Mouse (Mus musculus): ENCODE data around the gene Banp.

Gene Banp

DNA sequence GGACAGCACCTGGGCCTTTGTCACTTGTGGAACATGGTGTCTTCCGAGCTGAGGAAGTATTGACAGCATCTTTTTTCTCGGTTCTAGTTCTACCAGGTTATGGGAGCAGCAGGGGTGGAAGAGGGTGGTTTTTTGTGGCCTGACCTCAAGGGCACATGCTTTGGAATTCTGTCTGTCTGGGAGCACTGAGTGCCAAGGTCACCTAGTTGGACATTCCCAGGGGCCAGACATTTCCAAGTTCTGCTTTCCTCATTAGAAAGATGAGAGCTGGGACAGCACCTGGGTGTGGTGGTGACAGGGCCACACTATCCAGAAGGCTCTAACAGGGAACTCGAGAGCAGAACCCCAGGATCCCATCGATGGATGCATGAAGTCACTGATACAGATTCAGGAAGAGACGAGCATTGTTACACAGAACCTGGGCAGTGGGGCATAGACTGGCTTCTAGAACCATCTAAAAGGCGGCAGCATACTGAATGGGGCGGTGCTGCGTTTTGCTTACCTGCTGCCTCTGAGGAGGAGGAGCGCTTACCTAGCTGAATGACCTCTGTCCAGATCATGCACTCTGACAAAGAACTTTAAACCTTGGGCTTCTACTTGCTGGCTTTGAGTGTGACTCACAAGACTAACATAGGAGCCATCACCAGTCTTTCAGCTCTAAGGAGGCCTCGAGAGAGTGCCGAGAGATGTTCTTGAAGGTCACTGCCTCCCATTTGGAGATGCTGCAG lies 31.4 kb downstream of the Banp start:
- DNase-seq (ENCODE audit: low spot score in 2 of 2), result no peak

DNA sequence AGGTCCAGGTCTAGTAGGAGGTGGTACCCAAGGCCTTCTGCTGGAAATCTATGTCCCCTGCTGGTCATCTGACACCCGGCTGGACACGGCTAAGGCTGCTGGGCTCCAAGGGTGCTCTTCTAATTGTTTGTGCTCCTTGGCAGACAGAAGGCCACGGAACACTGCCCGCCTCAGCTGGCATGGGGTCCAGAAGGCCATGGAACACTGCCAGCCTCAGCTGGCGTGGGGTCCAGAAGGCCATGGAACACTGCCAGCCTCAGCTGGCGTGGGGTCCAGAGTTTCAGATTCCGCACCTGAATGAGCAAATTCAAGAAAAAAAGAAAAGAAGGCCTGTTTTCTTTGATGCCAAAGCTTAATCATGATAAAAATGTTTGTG lies 32.0 kb downstream of the Banp start:
- no peak for DNase-seq (ENCODE audit: low spot score in 2 of 2)

DNA sequence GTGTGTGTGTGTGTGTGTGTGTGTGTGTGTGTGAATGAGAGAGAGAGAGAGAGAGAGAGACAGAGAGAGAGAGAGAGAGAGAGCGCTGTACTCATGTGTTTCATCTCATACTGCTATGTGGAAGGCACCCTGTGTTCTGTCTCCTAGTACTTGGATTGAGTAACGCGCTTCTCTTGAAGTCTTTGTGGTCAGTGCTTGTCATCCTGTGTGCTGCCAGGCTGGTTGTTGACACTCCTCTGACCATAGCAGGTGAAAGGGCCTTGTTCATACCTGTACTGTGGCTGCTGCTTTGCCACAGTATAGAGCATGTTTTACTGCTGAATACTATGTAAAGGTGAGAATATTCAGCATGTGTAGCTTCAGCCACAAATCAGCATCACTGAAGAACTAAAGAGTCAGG lies 36.1 kb downstream of the Banp start:
- peak in 1 of 2 experiments; percentile 44 for DNase-seq (ENCODE audit: low spot score in 2 of 2)

DNA sequence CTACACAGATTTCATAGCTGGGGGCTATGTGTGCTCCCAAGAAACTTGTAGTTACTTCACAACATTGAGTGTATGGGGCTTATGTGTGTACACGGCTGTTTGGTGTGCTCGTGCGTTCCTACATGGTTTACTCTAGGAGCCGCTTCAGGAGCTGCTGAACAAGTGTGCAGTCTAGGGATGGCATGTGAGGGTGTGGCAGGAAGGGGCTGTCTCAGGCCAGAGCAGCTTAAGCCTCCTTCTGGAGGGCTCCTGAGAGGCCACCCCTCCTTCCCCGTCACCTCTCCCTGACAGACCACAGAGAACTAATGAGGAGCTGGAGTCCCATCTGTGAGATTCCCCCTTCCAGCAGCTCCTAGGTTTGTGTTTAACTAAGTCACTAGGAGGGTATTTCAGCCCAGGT lies 38.3 kb downstream of the Banp start:
- no peak for DNase-seq (ENCODE audit: low spot score in 2 of 2)

DNA sequence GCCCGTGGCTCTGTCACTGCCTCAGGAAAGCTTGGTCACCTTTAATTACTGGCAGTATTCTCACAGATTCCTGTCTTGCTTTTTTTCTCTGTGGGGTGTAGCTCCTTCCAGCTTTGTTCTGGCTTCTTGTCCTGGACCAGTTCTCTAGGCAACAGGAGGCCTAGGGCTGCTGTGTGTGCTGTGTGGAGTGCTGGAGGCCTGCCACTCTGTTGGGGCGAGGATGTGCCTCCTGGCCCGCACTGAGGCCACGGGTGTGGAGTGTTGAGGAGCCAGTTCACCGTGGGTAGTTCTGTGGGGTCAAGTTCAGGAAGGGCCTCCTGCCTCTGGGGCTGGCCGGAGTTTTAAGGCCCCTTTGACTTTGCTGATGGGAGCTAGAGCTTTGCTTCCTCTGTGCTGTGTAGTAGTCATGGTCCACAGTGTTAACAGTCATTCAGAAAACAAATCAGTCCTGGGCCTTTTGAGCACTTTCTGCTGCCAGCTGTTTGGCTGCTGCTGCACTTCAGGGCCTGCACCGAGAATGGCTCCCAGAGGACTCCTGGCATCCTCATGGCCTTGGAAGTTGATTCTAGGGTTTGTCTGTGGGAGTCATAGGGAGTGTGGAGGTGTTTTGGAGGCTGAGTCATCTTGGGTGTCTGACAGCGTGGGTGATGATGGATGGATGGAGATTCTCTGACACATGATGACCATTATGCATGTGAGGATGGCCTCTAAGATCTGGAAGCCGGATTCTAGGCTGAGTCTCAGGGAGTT lies 41.1 kb downstream of the Banp start:
- DNase-seq (ENCODE audit: low spot score in 2 of 2), result no peak

DNA sequence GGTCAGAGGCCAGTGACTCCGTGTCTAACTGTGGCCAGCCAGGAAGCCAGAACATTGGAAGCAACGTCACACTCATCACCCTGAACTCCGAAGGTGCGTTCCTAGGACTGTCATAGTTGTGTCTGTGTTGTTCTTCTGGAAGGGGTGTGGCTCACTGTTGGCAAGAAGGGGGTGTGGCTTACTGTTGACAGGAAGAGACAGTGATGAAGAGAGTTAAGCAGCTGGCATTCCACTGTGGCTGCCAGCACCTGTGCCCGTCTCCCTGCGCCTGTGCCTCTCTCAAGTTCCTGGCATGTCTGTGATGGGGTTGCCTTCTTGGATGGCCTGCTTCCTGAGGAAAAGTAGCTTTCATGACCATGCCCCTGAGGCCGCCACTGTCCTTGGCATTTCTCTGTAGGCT lies 42.1 kb downstream of the Banp start:
- no peak for DNase-seq (ENCODE audit: low spot score in 2 of 2)

DNA sequence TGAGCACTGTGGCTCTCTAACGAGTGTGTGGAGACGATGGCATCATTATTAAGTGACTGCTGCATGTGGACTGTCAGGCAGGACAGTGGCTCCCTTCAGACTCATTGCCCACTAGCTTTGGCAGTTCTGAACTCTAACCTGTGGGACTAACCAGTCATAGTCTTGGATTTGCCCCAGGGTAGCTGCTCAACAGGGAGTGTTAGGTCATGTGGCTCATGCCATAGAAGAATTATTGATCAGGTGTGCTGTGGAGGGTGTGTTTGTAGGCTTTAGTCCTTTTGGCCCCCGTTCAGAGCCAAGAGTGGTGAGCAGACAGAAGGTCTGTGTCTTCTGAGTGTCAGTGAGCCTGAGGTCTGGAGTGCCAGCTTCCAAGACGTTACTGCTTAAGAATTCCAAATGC lies 43.4 kb downstream of the Banp start:
- no peak for DNase-seq (ENCODE audit: low spot score in 2 of 2)

DNA sequence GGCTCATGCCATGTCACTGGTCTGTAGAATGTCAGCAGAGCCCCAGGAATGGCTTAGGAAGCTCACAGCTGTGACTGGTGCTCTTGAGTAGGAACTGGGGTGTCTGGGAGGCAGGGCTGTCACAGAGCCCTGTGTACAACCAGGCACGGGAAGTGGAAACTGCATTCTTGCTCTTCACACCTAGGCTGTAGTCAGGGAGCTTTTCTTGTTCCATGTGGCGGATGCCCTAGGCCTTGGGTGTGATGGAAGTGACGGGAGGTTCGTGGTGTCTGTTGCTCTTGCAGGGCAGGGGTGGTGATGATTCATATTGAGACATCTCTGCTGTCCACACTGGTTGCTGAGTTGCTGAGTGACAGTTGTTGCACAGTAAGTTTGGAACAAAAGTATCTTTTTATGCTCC lies 45.6 kb downstream of the Banp start:
- no peak for DNase-seq (ENCODE audit: low spot score in 2 of 2)

DNA sequence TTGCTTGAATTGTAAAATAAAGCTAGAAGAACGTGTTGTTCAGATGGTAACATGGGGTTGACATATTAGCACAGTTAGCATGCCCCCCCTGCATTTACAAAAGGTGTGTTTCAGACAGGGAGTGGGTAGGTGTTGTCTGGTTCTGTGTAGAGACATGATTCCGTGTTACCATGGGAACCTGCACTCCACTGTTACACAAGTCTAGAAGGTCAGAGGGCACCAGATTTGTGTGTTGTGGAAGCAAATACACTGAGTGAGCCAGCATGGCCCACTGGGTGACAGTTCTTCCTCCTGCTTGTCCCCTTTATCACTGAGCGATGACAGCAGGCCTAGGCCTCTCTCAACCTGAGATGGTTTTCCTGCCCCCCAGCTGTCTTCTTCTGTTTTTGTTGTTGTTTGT lies 46.3 kb downstream of the Banp start:
- peak in 1 of 2 experiments; percentile 46 for DNase-seq (ENCODE audit: low spot score in 2 of 2)

DNA sequence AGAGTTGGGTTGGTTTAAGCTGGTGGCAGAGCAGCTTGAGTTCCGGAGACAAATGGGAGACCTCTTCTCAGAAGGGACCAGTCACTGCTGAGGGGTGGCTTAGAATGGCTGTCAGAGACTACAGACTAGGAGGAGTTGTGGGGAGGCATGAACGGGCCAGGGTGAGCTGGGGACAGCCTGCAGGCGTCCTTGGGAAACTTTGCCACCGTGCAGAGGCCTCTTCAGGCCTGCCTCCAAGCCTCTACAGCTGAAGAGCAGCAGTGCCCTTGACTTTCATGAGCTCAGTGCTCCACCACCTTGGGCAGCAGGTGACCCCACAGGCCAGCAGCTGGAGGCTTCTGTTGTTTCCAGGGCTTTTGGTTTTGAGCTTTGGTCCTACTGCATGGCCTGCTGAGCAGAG lies 49.1 kb downstream of the Banp start:
- no peak for DNase-seq (ENCODE audit: low spot score in 2 of 2)

DNA sequence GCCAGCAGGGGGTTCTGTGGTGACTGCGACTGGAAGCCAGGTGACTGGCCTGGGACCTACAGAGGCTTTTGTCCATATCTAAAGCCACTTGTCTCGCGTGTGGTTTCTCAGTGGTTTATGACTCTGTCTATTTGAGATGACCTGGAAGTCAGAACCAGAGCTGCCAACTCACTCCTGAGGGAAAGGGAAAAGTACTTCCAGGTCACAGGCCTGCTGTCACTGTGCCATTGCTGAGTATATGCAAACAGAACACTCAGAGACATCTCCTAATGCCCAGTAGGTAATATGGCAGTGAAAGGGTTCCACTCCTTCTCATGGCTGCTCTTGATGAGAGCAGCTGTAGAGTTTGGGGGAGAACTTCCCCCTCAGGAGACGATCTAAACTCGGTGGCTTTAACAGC lies 49.7 kb downstream of the Banp start:
- DNase-seq (ENCODE audit: low spot score in 2 of 2), result no peak

DNA sequence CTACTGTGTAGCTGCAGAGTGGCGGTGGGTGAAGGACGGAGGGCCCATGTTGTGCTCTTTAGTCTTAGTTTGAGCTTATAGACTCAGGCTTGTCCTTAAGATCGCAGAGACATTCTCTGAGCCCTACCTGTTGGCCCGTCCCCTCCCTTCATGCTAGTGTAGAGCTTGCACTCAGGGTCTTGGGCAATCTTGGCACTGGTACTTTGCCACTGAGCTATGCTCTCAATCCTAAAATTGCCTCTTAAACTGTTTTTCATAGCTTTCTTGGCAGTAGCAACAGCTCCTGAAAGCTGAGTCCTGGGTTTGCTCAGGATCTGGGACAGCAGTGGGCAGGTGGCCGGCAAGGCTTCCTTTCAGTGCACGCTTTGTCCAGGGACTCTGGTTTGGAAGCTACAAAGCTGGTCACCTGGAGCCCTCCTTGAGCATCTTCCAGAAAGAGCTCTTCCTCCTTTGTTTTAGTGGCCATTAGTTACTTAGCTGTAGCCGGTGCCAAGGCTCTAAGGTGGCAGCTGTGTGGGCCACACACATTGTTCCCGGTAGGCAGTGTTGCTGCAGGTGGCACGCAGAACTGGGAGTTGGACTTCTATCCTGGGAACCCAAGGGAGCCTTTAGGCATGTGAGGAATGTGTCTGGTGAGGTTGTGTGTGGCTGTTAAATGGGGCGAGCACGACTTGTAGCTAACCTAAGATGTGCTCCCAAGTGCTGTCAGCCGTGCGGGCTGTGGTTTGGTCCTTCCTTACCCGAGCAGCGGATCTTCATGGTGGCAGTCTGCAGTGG lies 52.0 kb downstream of the Banp start:
- DNase-seq (ENCODE audit: low spot score in 2 of 2), result no peak

DNA sequence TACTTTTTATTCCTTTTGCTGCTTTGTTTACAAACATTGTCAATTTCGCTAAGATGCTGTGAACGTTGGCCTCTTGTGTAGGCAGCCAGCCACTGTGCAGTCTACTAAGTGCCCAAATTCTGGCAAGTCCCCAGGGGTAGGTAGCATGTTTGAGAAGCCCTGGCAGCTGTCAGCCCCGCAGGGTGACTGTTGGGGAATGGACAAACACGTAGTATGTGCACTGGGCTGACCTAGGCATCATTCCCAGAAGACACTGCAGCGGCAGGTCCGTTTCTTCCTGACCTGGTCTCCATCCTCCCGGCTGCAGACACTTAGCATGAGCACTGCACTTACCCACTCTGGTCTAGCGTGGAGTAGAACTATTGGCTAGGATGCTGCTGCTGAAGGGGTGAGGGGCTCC lies 54.1 kb downstream of the Banp start:
- no peak for DNase-seq (ENCODE audit: low spot score in 2 of 2)

DNA sequence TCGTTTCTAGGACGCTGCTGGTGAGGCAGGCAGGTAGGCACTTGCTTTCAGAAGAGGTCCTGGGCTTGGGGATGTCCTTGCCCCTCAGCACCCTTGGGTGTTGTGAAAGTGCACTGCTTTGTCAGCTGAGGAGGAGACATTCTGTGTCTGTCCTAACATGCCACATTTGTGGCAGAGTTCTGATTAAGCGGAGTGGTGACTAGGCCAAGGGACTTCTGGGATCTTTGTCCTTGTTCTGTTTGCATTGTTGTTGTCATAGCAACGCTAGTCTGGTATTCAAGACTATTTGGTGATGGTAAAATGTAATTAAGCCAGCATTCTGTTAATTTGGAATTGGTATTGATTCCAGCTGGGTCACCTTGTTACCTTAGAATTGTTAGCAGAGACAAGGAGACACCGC lies 54.6 kb downstream of the Banp start:
- peak in 1 of 2 experiments; percentile 42 for DNase-seq (ENCODE audit: low spot score in 2 of 2)

DNA sequence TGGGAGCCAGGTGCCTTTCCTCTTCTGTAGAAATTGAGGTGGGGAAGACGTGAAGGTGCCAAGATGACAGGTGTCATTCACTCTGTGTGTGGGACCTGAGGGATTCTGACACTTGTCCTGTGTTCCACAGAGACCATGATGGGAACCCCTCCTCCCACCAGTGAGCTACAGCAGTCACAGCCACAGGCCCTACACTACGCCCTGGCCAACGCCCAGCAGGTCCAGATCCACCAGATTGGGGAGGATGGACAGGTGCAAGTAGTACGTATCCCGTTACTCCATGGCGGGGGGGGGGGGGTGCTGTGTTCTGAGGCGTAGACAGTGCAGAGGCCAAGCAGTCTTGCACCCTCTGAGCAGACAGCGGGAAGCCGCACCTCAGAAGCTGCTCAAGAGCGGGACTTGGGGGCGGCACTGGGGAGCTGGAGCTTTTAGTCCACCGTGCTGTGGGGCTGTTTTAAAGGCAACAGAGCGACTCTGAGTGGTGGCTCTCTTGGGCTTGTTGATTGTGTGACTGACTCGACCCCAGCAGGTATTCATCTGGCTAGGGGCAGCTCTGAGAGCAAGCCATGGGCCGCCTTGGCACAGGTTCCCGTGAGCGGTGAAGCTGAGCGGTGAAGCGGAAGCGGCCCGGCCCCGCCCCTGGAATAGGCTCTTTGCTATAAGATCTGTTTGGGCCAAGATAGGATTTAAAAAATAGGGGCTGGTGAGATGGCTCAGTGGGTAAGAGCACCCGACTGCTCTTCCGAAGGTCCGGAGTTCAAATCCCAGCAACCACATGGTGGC lies 56.1 kb downstream of the Banp start:
- DNase-seq (ENCODE audit: low spot score in 2 of 2), result no peak

DNA sequence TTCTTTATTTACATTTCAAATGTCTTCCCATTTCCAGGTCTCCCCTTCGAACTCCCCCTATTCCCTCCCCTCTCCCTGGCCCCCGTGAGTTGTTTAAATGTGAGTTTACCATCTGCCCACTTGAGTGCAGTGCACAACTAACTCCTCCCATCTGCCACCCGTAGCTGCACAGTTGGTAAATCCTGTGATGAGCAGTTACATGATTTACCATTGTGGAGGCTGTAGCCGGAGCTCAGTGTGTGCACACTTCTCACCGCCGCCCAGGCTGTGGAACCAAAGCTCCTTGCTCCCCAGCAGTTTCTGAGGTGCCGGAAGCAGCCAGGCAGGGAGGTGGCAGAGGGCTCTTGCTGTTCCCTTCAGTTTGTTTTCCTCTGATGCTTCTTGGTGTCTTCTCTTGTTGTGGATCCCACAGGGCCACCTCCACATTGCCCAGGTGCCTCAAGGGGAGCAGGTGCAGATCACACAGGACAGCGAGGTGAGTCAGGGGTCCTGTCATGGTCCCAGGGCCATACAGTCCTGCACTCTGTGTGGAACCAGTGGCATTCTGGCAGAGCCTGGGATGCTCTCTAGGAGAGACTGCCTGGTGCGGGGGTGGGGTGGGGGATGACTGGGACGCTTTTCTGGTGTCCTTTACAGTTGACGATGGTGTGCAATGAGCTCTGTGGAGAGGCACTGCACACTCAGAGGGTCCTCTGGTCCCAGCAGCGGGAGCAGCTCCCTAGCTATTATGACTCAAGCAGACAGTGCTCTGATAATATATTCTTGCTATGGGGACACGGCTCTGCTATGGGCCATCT lies 57.3 kb downstream of the Banp start:
- DNase-seq (ENCODE audit: low spot score in 2 of 2), result no peak

DNA sequence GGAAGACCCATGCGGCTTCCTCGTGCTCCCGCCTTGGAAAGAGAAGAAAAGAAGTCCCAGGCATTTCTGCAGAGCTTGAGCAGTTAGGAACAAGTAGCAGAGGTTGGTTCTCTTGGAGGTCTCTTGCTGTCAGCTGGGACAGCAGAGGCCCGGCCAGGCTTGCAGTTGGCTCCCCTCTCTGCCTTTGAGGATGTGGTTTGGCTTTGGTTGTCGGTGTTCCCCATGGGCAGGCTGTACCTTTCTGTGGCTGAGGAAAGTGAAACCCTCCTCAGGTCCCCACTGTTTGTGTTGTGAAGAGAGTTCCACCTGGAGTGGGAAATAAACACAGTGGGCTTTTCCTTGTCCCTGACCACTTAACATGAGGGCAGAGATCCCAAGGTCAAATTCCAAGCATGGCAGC lies 58.8 kb downstream of the Banp start:
- DNase-seq (ENCODE audit: low spot score in 2 of 2), result no peak

DNA sequence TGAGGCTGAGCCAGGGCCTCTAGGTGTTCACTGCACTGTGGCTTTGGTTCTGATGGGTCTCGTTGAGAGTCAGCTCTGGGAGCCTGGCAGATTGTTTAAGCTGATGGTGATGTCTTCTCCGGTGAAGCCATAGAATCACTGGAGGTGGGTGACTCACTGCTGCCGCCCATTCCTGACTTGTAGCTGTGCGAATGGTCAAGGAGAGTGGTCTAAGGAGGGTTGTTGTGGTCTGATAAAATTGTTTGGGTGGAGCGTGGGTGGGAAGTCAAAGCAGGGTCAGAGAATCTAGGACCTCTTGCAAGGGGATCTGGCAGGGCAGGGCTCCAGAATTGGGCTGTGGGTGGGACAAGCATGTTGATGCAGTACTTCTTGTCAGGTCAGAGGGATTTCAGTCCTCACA lies 61.1 kb downstream of the Banp start:
- no peak for DNase-seq (ENCODE audit: low spot score in 2 of 2)

DNA sequence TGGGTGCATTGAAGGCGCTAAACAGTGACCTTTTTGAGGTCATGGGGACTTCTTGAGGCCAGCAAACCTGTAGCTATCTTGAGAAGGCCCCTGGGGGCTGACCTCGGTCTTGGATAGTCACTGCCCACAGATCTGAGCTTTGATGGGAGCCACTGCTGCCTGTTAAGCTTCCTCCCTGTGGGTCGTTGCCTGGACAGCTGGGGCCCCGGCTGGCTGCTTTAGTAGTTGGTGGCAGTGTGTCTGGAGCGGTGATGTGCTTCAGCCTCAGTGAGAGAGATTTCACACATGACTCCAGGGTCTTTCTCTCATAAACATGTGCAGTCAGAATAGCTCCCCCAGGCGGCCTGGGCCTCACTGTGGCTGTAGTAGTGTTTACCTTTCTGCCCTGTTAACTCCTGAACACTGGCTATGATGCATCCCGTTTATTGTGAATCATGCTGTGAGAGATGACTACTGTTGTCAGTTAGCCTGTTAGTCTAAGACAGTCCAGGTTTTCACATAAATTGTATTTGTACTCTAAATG lies 61.6 kb downstream of the Banp start:
- no peak for DNase-seq (ENCODE audit: low spot score in 2 of 2)

DNA sequence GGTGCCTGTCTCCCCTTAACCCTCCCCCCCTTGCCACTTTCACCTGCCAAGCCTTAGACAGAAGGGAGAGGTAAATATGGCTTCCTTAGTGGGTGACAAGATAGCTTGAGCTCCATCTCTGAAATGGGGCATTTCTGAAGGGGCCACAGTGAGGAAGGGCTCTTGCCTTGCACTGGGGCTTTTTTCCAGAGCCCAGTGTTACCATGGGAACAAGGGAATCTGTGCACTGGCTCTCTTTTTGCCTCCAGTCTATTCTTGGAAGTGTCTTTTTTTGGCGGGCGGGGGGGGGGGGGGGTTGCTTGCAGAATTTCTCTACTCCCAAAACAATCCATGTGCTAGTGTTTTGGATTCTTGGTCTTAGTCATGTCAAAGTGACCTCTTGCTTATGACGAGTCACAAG lies 65.1 kb downstream of the Banp start:
- DNase-seq (ENCODE audit: low spot score in 2 of 2), result no peak

Measured in urinary bladder, adult 18-20 months (tissue).